Mouse (Mus musculus) lung, adult 2 months (tissue): ENCODE data around the gene Nufip2. TPM values are rescaled to one million over a fixed set of nuclear protein-coding genes. Genes with fewer than 3 reads are reported as not detected.

ENCODE experiments used
- DNase-seq: peaks from one replicate; pipeline ENCODE4 v3.0.0; 2022
- H3K4me1 ChIP-seq: fragments of 200-500 bp; 2 replicates; pipeline ENCODE4 v1.6.1; 2011; ENCODE audit warnings: low read length; ENCODE audit not compliant: control insufficient read depth, insufficient read depth
- H3K4me3 ChIP-seq: fragments of 200-500 bp; replicated peaks from 2 replicates; pipeline ENCODE3; 2011; ENCODE audit warnings: low read depth, mild to moderate bottlenecking, control low read depth, low read length; ENCODE audit errors: extremely low read depth
- CTCF ChIP-seq: fragments of 200-500 bp; IDR thresholded peaks from 2 replicates; pipeline ENCODE4 v1.5.1; 2011; ENCODE audit warnings: mild to moderate bottlenecking, low read length, control low read depth; ENCODE audit not compliant: insufficient read depth
- POLR2A ChIP-seq: fragments of 200-500 bp; IDR thresholded peaks from 2 replicates; pipeline ENCODE4 v1.6.1; 2011; ENCODE audit warnings: low read depth, mild to moderate bottlenecking, control low read depth, low read length, borderline replicate concordance; ENCODE audit errors: extremely low read depth
- WGBS: fragments of 180-500 bp; shearing (Covaris S2); methylation state at CpG from one replicate; pipeline ENCODE4 v1.1.7; 2018; 5-methylcytosine and 5-hydroxymethylcytosine counted together
- polyA plus RNA-seq: library from polyadenylated mRNA; depleted of rRNA; stranded (reverse); fragments of >200 nt; gene quantifications from 2 replicates; pipeline ENCODE4 v1.2.3, GENCODE M21; 2012

Gene Nufip2
- polyA plus RNA-seq, 1 experiment: 11.6 TPM

GRCm38 (mm10) chr11:77672746-77673145 lies 13.2 kb upstream of the Nufip2 start:
- Histone ChIP-seq H3K4me1 (no peaks in the 10 kb centered on the region), H3K4me3 (no peak overlapping the region)
- no peak for DNase-seq
- WGBS: 66% methylated on average over 2 of the region's 2 CpGs
- TF ChIP-seq POLR2A (no peak), CTCF (no peak)

GRCm38 (mm10) chr11:77673428-77673991 lies 12.4 kb upstream of the Nufip2 start:
- WGBS: 74% methylated on average over 4 of the region's 4 CpGs
- no peaks in the 10 kb centered on the region for H3K4me1 ChIP-seq
- no peak for TF ChIP-seq CTCF
- TF ChIP-seq POLR2A: no peak
- no peak for DNase-seq
- no peak overlapping the region for H3K4me3 ChIP-seq

GRCm38 (mm10) chr11:77680018-77680417 lies 5.9 kb upstream of the Nufip2 start:
- no peaks in the 10 kb centered on the region for H3K4me1 ChIP-seq
- TF ChIP-seq POLR2A: no peak
- no peak overlapping the region for H3K4me3 ChIP-seq
- 37% methylated on average over 2 of the region's 2 CpGs for WGBS
- no peak for DNase-seq

- WGBS: 56% methylated on average over 2 of the region's 2 CpGs
- Histone ChIP-seq H3K4me1 (peaks cover 4% of the 10 kb centered on the region), H3K4me3 (no peak overlapping the region)
- TF ChIP-seq POLR2A: no peak
- no peak for TF ChIP-seq CTCF
- no peak for DNase-seq
These were observed 1.1 kb upstream of the Nufip2 start for GRCm38 (mm10) chr11:77684896-77685295.

- TF ChIP-seq CTCF (no peak), POLR2A (no peak; the same call in 1 of the 2 replicates)
- Histone ChIP-seq H3K4me3 (peak overlapping the region; percentile 98), H3K4me1 (peaks cover 9% of the 10 kb centered on the region)
- WGBS: 2% methylated on average over 29 of the region's 30 CpGs
- DNase-seq: peak; percentile 62
These were observed 438 bp downstream of the Nufip2 start for GRCm38 (mm10) chr11:77686346-77686840.

GRCm38 (mm10) chr11:77686841-77687540 lies 1.0 kb downstream of the Nufip2 start:
- TF ChIP-seq POLR2A: no peak
- TF ChIP-seq CTCF: no peak
- peaks cover 9% of the 10 kb centered on the region for H3K4me1 ChIP-seq
- WGBS: under 1% methylated on average over 68 of the region's 76 CpGs
- peak; percentile 80 for DNase-seq
- H3K4me3 ChIP-seq: peak overlapping the region; percentile 98

- Histone ChIP-seq H3K4me1 (peaks cover 9% of the 10 kb centered on the region), H3K4me3 (peak overlapping the region; percentile 98)
- 1% methylated on average over 38 of the region's 40 CpGs for WGBS
- TF ChIP-seq POLR2A (no peak), CTCF (no peak)
- peak; percentile 68 for DNase-seq
These were observed 1.7 kb downstream of the Nufip2 start for GRCm38 (mm10) chr11:77687541-77688131.

GRCm38 (mm10) chr11:77693026-77693425 lies 7.1 kb downstream of the Nufip2 start:
- no peak for DNase-seq
- WGBS: 82% methylated on average over 3 of the region's 3 CpGs
- TF ChIP-seq POLR2A (no peak), CTCF (no peak)
- H3K4me1 ChIP-seq: peaks cover 19% of the 10 kb centered on the region
- no peak overlapping the region for H3K4me3 ChIP-seq

GRCm38 (mm10) chr11:77697232-77697631 lies 11.3 kb downstream of the Nufip2 start:
- DNase-seq: no peak
- H3K4me1 ChIP-seq: peaks cover 13% of the 10 kb centered on the region
- H3K4me3 ChIP-seq: no peak overlapping the region
- TF ChIP-seq CTCF (no peak), POLR2A (no peak)
- WGBS: 20% methylated on average over 2 of the region's 2 CpGs

- DNase-seq: no peak
- 86% methylated on average over 3 of the region's 3 CpGs for WGBS
- Histone ChIP-seq H3K4me1 (peaks cover 3% of the 10 kb centered on the region; the same call in 1 of the 2 replicates), H3K4me3 (no peak overlapping the region)
- no peak for TF ChIP-seq CTCF
- TF ChIP-seq POLR2A: no peak
These were observed 20.0 kb downstream of the Nufip2 start for GRCm38 (mm10) chr11:77705920-77706319.
